Mouse (Mus musculus) ES-E14 (cell line): Measurements from ENCODE around the gene Myt1l.

Experiments
- CHD2 ChIP-seq: IDR thresholded peaks from 2 replicates; pipeline ENCODE4 v1.6.1; 2014; ENCODE audit warnings: mild to moderate bottlenecking, low read depth, low read length, inconsistent platforms
- ZC3H11A ChIP-seq: IDR thresholded peaks from 2 replicates; pipeline ENCODE4 v1.6.1; 2012; ENCODE audit warnings: low read depth, mild to moderate bottlenecking, inconsistent platforms, low read length, borderline replicate concordance

DNA sequence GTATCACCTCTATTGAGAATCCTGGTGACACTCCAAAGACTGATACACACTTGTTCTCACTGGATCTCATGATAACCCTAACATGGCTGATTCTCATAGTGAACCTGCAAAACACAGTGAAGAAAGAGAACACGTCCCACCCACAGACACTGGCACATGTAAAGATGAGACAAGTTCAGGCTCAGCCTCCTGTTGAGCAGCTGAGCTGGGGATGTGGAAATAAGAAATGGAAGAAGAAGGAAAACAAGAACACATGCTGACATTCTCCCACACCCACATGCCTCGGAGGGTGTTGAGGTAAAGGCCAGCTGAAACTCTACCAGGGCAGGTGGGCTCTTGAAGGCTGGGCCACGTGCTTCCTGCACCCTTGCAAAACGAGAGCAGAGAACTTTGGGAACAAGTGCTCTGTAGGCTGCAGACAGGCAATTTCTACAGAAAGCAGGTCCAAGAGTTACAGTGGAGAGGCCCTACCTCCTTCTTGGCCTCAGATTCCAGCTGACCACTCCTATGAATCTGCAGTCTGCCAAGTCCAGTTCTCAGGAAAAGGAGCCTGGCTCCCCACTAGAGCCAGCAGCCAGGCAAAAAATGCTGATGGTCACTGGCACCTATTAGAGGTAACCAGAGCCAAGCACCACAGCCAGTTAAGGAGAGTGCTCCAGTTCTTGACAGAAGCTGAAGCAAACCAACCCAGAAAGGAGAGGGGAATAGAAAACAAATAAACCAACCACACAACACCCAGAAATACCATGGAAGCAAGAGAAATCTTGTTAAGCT is 376.1 kb downstream of the Myt1l start:
- TF ChIP-seq CHD2 (no peak), ZC3H11A (no peak)
